Mouse (Mus musculus): ENCODE measurements around the gene Caap1. TPM values are rescaled to one million over a fixed set of nuclear protein-coding genes. Genes with fewer than 3 reads are reported as not detected.
A peak's percentile ranks its signal among the peaks of the same experiment; 100 is the strongest.

Caap1 gene
- total RNA-seq (2014; rRNA removed) = 9.2 and 13.6 TPM in 2 replicates
- 8.8 and 9.2 TPM in 2 replicates for polyA plus RNA-seq (2015; fragmentation: Nextera tagmentation; extraction: Ambion mirVana)

DNA sequence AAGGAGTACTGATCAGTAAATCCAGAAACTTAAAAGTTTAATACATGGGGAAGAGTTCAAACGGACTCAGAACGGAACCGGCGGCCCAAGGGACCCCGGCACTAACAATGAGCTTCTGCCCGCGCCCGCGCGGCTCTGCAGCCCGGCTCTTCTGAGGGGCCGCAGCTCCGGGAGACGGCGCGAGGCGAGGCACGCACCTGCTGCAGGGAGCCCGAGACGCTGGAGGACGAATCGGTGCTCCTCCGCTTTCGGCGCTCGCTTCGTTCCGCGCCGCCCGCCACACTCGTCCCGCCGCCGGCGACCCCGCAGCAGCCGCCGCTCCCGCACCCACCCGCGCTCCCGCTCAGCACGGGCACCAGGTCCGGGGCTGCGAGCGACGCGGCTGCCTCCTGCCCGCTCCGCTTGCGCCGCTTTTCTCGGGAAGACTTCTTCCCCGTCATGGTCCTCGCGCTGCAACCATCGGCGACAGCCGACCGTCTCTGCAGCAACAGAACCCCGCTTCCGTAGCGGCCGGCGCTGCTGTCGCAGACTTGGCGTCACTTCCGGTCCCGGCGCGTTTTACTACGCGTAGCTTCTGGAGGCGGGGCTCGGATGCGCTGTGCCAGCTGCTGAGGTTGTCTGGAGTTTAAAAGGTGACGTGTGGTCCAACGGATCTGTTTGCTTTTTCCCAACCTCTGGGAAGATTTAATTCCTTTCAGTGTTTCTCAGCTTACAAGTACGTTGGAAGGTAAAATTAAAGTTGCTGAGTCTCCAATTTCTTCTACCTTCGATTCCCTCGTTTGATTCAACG, at the start of gene Caap1, which contains the start of gene Gm10306:
Caap1 (minus strand) TSS at position 532 of the 790 bp plus-strand sequence.
Gm10306 (plus strand) TSS at position 282 of the 790 bp plus-strand sequence.
- peak; percentile 96 for DNase-seq (ENCODE audit: low spot score)

GRCm38 (mm10) chr4:94605591-94605990, 49.0 kb upstream of the Caap1 start:
- no peaks in the 10 kb centered on the region for H3K27me3 ChIP-seq (ENCODE audit: insufficient read depth, low read length)
- peaks cover 3% of the 10 kb centered on the region; the same call in 1 of the 2 replicates for H3K4me1 ChIP-seq (ENCODE audit: insufficient read depth, low read length)
- no peak for TF ChIP-seq CTCF (IDR thresholded peaks at IDR 0.05)
- H3K36me3 ChIP-seq (ENCODE audit: insufficient read depth, low read length) = no peaks in the 10 kb centered on the region
- no peak overlapping the region for H3K27ac ChIP-seq (ENCODE audit: low read depth, low read length)
- H3K9ac ChIP-seq (replicated peaks; ENCODE audit: low read length, poor library complexity, severe bottlenecking) = no peak overlapping the region
- ATAC-seq (ENCODE audit: low FRiP score) (no peak), DNase-seq (ENCODE audit: low spot score) (no peak)
- no peak overlapping the region for H3K4me2 ChIP-seq (ENCODE audit: low read depth, low read length, poor library complexity, severe bottlenecking)
- 99% methylated on average over 2 of the region's 2 CpGs for WGBS
- no peak overlapping the region for H3K4me3 ChIP-seq (ENCODE audit: low read depth, low read length)
- no peaks in the 10 kb centered on the region for H3K9me3 ChIP-seq (ENCODE audit: low read length)

More for the DNA sequence above, at the start of gene Caap1, which contains the start of gene Gm10306:
- no peak for TF ChIP-seq CTCF (IDR thresholded peaks at IDR 0.05)
- Histone ChIP-seq H3K9me3 (ENCODE audit: low read length) (no peaks in the 10 kb centered on the region), H3K27ac (ENCODE audit: low read depth, low read length) (peak within 1 kb of the TSS; percentile 90), H3K4me3 (ENCODE audit: low read depth, low read length) (peak within 1 kb of the TSS; percentile 68), H3K4me2 (ENCODE audit: low read depth, low read length, poor library complexity, severe bottlenecking) (peak within 1 kb of the TSS; percentile 60), H3K27me3 (ENCODE audit: insufficient read depth, low read length) (no peaks in the 10 kb centered on the region), H3K4me1 (ENCODE audit: insufficient read depth, low read length) (no peaks in the 10 kb centered on the region), H3K9ac (replicated peaks; ENCODE audit: low read length, poor library complexity, severe bottlenecking) (peak within 1 kb of the TSS; percentile 59), H3K36me3 (ENCODE audit: insufficient read depth, low read length) (no peaks in the 10 kb centered on the region)
- WGBS = 1% methylated on average over 71 of the region's 83 CpGs
- peak; percentile 97 for ATAC-seq (ENCODE audit: low FRiP score)

DNA sequence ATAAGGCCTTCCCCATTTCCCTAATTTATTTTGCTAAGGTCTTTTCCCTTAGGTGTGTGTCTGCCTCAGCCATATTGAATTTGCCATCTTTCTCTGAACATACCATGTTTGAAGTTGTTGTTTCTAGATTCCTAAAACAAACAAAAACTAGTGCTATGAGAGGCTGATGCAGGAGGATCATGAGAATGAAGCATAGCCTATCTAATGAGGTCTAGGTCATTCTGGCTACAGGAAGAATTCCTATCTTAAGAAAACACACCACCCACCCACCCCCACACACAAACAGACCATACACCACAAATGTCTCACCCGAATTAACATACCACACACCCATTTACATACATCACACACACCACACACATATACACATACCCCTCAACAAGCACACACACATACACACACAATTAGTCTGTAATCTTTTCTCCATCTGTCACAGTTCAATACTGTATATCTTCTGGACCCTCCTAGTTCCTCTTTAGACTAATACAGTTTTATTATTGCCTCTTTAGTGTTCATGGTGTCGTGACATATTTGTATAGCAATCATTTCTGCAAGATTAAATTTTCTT, 47.9 kb upstream of the Caap1 start:
- H3K4me1 ChIP-seq (ENCODE audit: insufficient read depth, low read length) = peaks cover 3% of the 10 kb centered on the region; the same call in 1 of the 2 replicates
- ATAC-seq (ENCODE audit: low FRiP score) (no peak), DNase-seq (ENCODE audit: low spot score) (no peak)
- no peak overlapping the region for H3K4me3 ChIP-seq (ENCODE audit: low read depth, low read length)
- H3K27me3 ChIP-seq (ENCODE audit: insufficient read depth, low read length) = no peaks in the 10 kb centered on the region
- H3K36me3 ChIP-seq (ENCODE audit: insufficient read depth, low read length) = no peaks in the 10 kb centered on the region
- H3K27ac ChIP-seq (ENCODE audit: low read depth, low read length) = no peak overlapping the region
- no peaks in the 10 kb centered on the region for H3K9me3 ChIP-seq (ENCODE audit: low read length)
- no peak for TF ChIP-seq CTCF (IDR thresholded peaks at IDR 0.05)
- H3K9ac ChIP-seq (replicated peaks; ENCODE audit: low read length, poor library complexity, severe bottlenecking) = no peak overlapping the region
- WGBS = 93% methylated on average over 2 of the region's 2 CpGs
- no peak overlapping the region for H3K4me2 ChIP-seq (ENCODE audit: low read depth, low read length, poor library complexity, severe bottlenecking)

DNA sequence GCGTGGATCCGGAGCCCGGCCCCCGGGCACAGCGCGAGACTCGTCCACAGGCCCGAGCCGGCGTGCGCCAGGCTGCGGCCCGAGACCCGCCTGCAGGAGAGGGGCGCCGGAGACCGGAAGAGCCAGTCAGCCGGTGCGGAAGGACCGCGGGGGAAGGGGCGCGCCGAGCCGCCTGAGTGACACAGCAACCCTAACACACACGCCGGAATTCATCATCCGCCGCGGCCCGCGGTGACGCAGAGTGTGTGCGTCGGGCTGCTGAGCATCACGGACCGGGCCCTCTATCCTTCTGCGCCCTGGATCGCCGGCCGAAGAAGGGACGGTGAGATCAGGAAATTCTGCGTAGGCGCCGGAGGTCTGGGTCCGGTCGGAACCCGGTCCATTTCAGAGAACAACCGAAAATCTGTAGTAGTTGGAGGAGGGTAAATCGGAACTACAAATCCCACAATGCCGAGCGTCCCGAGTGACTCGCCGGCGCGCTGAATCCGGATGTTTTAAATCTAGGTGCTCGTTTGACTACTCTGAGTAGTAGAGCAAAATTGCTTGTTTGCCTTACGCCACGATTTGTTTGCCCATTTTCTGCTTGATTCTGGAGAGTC, 46.5 kb upstream of the Caap1 start, which contains the start of gene Plaa:
Plaa (minus strand) TSS at position 214 of the 599 bp plus-strand sequence.
- peak; percentile 96 for DNase-seq (ENCODE audit: low spot score)
- H3K27ac ChIP-seq (ENCODE audit: low read depth, low read length) = peak within 1 kb of the TSS; percentile 92
- peak within 1 kb of the TSS; percentile 86 for H3K4me3 ChIP-seq (ENCODE audit: low read depth, low read length)
- ATAC-seq (ENCODE audit: low FRiP score) = peak; percentile 99
- peak within 1 kb of the TSS; percentile 72 for H3K4me2 ChIP-seq (ENCODE audit: low read depth, low read length, poor library complexity, severe bottlenecking)
- peak within 1 kb of the TSS; percentile 83 for H3K9ac ChIP-seq (replicated peaks; ENCODE audit: low read length, poor library complexity, severe bottlenecking)
- no peaks in the 10 kb centered on the region for H3K9me3 ChIP-seq (ENCODE audit: low read length)
- TF ChIP-seq CTCF (IDR thresholded peaks at IDR 0.05) = no peak
- under 1% methylated on average over 53 of the region's 61 CpGs for WGBS
- H3K27me3 ChIP-seq (ENCODE audit: insufficient read depth, low read length) = no peaks in the 10 kb centered on the region
- peaks cover 3% of the 10 kb centered on the region; the same call in 1 of the 2 replicates for H3K4me1 ChIP-seq (ENCODE audit: insufficient read depth, low read length)
- no peaks in the 10 kb centered on the region for H3K36me3 ChIP-seq (ENCODE audit: insufficient read depth, low read length)

GRCm38 (mm10) chr4:94602496-94603030, 46.0 kb upstream of the Caap1 start:
- Histone ChIP-seq H3K9ac (replicated peaks; ENCODE audit: low read length, poor library complexity, severe bottlenecking) (peak overlapping the region; percentile 83), H3K36me3 (ENCODE audit: insufficient read depth, low read length) (no peaks in the 10 kb centered on the region), H3K9me3 (ENCODE audit: low read length) (no peaks in the 10 kb centered on the region), H3K4me2 (ENCODE audit: low read depth, low read length, poor library complexity, severe bottlenecking) (peak overlapping the region; percentile 70), H3K27ac (ENCODE audit: low read depth, low read length) (peak overlapping the region; percentile 92), H3K4me1 (ENCODE audit: insufficient read depth, low read length) (peaks cover 3% of the 10 kb centered on the region; the same call in 1 of the 2 replicates), H3K27me3 (ENCODE audit: insufficient read depth, low read length) (no peaks in the 10 kb centered on the region), H3K4me3 (ENCODE audit: low read depth, low read length) (peak overlapping the region; percentile 86)
- WGBS = under 1% methylated on average over 33 of the region's 33 CpGs
- DNase-seq (ENCODE audit: low spot score) (peak; percentile 20), ATAC-seq (ENCODE audit: low FRiP score) (no peak; the same call in 1 of the 2 replicates)
- no peak for TF ChIP-seq CTCF (IDR thresholded peaks at IDR 0.05)
